Mouse (Mus musculus): Measurements from ENCODE around the gene Asic1.
"Not testable (repeated sequence)": the region's sequence is repeated elsewhere in the genome, so short reads cannot be mapped to it uniquely, and the experiment has no call there.

The Asic1 gene

DNA sequence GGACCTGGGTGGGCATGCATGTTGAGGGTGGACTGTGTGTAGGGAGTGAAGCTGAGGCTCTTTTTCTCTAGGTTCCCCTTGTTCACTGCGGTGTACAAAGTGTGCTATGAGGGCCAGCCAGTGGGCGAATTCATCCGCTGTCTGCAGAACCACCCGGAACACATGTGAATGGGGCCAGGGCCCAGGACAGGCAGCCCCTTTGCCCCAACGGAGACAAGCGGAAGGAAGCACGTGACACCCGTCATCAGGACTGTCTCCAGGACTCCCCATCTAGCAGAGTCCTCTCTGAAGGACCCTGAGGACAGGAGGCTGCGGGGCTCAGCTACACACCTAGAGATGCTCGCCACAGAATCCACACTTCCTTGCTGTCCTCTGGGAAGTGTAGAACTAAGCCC, 52.9 kb downstream of the Asic1 start:
- peak in 1 of 2 experiments; percentile 24 for DNase-seq

DNA sequence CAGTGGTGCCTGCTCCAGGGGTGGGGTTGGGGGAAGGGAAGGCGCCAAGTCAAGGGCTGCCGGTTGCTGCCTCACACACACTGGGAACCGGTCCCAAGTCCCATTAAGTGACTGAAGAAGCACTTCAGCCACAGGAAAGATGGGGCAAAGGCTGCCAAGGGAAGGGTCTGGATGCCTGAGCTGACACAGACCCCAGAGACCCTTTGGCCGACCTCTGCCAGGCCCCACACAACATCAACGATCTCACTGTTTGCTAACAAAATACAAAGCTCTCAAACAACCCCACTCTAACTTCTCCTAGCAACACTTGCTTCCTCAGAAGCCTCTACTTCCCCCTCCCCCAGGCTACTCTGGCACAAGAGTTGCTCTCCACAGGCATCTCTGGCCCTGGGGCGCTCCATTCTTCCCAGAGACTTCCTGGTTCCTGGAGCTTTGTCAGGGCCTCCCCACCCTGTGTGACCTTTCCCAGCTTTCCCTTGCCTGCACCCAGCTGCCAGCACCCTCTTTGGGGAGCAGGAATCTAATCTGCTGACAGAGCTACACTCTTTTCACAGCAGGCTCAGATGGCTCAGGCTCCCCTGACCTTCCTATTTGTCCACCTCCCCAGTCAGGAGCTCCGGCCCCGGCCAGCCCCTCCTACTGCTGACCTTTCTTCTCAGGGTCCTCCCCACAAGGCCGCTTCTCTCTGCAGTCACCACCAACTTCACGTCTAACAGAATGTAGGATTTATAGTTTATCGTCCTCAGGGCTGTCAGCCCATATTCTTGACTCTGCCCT, 53.5 kb downstream of the Asic1 start:
- DNase-seq, result peak in 1 of 2 experiments; percentile 40

DNA sequence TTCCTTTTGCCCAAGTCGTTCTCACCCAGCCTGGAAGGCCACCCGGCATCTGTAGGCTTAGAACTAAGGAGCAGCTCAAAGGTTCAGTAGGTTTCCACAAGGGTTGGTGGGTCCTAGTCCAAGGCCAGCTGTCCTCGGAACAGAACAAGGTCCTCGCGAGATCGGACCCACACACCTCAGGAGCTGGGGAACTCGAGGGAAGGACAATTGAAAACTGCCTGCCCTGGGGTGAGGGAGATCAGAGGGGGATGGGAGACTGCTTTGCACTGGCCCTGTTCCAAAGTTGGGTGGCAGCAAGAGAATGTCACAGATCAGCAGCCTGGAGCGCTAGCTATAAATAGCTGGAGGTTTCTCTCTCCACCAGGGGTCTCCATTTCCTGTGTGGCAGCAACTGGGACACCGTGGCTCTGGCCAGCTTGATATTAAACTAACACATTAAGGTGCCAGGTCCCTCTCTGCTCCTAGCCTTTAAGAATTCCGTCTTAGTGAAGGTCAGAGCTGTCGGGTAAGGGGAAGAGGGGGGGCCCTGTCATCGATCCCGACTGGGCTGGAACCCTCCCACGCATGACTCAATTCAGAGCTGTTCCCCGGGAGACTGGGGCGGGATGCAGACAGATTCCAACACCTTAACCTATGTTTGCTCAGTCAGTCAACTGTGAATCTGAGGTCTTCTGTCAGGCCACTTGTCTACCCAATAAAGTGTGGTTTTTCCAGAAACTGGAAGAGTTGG, 54.3 kb downstream of the Asic1 start:
- DNase-seq, result peak; percentile 56 to 65

DNA sequence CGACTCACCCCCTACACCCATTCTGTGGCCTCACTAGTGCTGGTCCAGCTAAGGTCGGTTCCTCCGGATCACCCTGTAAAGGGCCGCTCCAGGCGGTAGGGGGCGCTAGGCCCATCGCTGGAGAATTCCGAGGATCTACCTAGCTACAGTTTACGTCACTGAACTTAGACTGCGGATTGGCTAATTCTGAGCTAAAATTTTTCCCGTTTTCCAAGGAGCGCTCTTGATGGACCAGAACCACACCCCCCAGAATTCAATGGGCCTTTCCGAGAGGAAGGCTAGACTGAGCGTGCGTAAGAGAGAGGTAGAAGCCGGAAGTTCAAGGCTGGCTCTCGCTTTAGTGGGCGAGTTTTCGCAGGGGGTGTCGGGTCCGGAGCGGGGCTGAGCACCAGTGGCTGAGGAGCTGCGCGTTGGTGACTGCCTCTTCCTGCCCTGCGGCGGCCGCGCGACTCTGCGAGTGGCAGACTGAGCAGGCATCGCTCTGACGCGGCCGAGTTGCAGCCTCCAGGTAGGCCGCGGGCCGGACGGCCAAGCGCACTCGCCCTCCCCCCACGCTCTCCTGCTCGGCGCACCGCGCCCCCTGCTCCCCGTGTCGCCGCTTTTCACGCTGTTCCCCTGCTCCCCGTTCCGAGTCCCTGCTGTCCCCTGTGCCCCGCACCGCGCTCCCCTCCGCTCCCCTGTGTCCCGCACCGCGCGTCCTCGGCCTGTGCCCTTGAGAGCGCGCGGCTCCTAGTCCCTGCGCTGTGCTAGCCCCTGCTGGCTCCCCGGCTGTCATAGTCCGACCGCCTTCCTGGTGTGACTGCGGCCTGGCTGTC, 55.4 kb downstream of the Asic1 start, which contains the start of gene Cox14:
TSS of gene Cox14 (plus strand) at position 278 of the 815 bp plus-strand sequence.
- DNase-seq, result peak; percentile 95 to 98

DNA sequence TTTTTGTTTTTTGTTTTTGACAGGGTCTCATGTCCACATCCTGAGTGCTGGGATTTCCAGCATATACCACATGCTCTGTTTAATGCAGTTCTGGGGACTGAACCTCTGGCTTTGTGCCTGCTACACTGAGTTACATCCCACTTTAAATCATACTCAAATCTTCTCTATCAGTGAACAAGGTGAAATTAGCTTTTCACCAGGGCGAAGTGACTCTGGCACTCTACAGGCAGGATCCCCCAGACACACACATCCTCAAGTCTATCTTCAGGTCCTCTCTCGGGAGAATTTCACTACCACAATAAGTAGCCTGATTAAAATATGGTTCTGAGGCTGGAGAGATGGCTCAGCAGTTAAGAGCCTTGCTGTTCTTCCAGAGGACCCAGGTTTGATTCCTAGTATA, 56.4 kb downstream of the Asic1 start:
- no peak for DNase-seq

DNA sequence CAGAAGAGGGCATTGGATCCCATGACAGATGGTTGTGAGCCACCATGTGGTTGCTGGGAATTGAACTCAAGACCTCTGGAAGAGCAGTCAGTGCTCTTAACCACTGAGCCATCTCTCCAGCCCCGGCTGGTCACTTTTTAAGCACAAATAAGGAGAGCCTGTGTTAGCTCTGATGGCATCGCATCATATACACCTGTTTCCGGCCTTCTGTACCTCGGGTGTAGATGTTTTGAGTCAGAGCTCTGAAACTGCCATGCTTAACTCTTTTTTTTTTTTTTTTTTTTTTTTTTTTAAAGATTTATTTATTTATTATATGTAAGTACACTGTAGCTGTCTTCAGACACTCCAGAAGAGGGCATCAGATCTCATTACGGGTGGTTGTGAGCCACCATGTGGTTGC, 56.9 kb downstream of the Asic1 start:
- not testable (repeated sequence) for DNase-seq

DNA sequence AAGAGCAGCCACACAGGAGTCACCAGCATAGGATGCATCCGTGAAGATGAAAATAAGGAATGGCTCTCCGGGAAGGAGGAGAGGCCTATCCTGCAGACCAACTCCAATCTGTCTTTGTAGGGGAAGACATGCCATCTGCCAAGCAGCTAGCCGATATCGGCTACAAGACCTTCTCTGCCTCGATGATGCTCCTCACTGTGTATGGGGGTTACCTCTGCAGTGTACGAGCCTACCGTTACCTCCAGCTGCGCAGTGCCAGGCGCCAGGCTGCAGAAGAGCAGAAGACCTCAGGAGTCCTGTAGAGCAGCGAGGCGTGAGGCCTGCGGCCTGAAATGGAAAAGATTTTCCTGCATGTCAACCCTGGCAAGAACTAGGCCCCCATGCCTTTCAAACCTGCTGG, 57.4 kb downstream of the Asic1 start:
- DNase-seq, result no peak

DNA sequence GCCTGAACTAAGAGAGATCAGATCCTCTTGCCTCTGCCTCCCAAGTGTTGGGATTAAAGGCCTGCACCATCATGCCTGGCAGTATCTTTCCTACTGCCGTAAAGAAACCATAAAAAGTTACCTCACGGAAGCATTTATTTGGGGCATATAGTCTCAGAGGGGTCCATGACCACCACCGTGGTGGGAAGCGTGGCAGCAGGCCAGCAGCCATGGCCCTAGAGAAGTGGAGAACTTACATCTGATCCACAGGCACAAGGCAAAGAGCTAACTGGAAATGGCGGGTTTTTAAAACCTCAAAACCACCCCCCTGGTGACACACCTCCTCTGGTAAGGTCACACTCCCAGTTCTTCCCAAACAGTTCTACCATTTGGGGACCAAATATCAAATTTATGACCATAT, 58.0 kb downstream of the Asic1 start:
- DNase-seq, result no peak

DNA sequence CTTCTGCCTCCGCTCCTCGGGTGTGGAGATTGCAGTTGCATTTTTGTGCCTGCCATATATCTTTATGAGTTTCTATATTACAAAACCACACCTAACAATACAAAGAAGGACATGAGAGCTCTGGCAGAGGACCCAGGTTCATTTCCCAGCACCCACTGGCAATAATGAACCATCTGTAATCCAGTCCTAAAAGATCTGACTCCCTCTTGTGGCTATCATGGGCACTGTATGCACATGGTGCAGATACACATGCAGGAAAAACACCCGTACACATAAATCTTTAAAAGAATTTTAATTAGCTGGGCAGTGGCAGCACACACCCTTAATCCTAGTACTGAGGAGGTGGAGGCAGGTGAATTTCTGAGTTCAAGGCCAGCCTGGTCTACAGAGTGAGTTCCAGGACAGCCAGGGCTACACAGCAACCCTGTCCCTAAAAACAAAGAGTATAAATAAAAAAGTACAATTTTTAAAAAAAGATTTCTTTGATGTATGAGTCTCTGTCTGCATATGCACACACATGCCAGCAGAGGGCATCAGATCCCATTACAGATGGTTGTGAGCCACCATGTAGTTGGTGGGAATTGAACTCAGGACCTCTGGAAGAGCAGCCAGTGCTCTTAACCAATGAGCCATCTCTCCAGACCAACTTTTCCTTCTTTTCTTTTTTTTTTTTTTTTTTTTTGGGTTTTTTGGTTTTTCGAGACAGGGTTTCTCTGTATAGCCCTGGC, 59.1 kb downstream of the Asic1 start:
- no peak for DNase-seq

DNA sequence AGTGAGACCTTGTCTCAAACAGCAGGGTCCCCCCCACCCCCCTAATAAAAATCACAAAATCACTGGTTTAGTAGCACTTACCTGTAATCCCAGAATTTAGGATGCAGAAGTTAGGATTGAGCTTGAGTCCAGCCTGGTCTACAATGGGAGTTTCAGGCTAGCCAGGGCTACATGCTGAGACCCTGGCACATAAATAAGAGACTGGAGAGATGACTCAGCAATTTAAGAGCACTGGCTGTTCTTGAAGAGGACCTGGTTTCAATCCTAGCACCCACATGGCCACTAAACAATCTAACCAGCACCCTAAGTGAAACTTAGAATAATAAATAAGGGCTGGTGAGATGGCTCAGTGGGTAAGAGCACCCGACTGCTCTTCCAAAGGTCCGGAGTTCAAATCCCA, 61.0 kb downstream of the Asic1 start:
- no peak for DNase-seq

DNA sequence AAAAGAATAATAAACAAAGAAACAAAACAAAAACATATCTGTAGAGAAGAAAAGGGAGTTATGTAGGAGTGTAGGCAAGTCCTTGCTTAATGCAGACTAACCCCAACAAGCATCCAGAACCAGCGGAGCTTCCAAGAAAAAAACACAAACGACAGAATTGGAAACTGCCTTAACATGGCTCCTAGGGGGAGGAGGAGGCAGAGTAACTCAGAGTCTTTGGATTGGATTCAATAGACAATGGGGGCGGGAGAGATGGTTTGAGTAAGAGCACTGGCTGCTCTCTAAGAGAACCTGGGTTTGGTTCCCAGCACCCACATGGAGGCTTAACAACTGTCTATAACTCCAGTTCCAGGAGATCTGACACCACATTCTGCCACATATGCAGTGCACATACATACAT, 61.5 kb downstream of the Asic1 start:
- DNase-seq, result no peak

DNA sequence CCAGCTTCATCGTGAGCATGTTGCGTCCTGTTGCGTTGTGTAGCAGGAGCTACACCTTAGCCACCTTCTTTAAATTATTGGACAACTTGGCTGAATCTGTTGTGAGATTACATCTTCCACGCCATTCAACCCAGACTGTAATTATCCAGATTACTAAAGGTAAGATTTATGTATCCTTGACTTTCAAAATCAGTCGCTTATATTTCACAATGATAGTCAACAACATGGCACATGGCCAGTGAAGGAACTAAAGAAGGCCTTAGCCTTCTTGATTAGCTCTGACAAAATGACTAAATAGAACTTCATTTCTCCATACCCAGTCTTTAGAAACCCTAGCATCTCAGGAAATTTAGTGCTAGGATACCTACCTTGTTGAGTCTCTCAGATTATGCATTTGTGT, 63.0 kb downstream of the Asic1 start:
- no peak for DNase-seq

DNA sequence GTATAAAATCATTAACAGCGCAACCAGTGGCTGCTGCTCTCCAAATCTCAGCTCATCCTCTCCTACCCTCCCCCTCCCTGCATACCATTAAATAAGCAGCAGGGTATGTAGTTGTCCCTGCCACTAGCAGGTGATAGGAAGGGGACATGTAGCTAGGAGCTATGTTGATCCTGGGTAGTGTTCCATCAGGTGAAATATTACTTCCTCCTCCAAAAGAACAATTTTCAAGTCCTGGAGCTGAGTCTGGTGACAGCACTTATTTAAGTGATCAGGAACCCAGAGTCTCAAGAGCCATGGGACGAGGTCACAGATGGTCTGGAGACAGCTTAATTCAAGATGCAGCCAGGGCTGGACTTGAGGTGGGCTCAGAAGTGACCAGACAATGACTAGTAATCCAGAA, 65.5 kb downstream of the Asic1 start:
- peak; percentile 97 to 100 for DNase-seq

DNA sequence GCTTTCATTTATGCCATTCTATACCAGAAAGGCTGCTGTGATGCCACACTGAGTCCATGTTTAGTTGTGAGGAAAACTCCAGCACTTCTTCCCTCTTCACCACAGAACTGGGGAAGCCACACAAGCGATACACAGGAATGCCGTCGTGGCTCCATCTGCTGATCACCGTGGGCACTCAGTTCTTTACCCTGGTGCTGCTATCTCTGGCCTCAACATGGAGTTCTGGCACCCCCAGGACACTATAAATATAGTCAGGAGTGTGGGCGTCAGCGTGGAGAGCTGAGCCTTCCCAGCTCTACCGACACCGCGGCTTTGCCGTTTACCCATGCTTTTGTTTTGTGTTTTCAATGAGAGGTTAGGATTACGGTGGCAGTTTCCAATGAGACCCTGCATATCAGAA, 66.5 kb downstream of the Asic1 start:
- DNase-seq, result no peak

DNA sequence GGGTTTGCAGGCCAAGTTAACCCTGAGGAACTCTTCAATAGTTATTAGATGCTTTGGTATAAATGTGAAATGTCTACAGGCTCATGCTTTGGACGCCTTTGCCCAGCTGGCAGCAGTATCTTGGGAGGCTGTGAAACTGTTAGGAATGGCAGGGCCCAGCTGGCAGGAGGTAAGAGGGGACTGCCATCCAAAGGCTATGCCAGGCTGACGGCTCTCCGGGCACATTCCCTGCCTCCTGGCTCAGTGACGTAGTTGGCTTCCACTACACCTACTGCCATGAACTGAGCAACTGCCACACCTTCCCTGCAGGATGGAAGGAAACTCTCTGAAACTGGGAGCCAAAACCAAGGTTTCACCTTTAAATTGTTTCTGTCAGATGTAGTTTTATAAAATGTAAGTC, 70.1 kb downstream of the Asic1 start:
- DNase-seq, result peak; percentile 26 to 45

All from cerebellum, postnatal 36 days (tissue).